Mouse (Mus musculus): ENCODE data around the gene Cd180. TPM values are rescaled to one million over a fixed set of nuclear protein-coding genes. Genes with fewer than 3 reads are reported as not detected.

The Cd180 gene
- polyA plus RNA-seq, 1 experiment from 2014 or later = 0.49 TPM

DNA sequence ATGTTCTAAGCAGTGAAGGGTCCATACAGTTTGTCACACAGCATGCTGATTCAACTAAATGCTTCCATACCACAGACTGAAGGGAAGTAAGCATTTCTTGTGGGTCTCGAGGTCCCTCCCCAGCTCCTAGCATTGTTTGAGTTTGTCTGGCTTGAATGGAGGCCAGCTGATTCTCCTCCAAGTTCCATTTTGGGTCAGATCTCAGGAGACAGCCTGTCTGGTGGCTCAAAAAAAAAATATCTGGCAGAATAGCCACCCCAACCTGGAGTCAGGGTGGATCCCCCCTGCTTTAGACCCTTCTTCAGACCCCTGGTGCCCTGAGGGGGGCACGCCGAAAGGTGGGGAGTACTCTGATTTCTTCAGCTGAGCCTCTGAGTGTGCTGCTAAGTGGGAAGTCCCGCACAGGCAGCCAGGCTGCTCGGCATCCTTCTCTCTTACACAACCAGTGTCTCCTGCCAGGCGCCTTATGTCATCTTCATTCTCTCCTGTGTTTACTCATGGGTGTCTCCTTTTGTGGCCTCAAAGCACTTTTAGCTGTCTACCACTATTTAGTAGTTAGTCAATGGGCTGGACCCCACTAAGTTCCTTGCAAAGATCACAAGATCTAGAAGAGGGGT, 35.0 kb upstream of the Cd180 start:
- no peaks in the 10 kb centered on the region for H3K36me3 ChIP-seq (ENCODE audit: control insufficient read depth, insufficient read depth, low read length)
- no peak overlapping the region for H3K4me2 ChIP-seq
- no peak overlapping the region for H3K4me3 ChIP-seq (ENCODE audit: low read depth, low read length)
- no peak overlapping the region for H3K27ac ChIP-seq (ENCODE audit: low read depth, low read length)
- WGBS (ENCODE audit: insufficient replicate concordance) = 70% methylated on average over 6 of the region's 6 CpGs
- H3K27me3 ChIP-seq (ENCODE audit: control insufficient read depth, insufficient read depth, low read length) = no peaks in the 10 kb centered on the region
- ATAC-seq (replicated peaks; ENCODE audit: insufficient number of reproducible peaks, low FRiP score, low TSS enrichment) = no peak
- H3K9ac ChIP-seq (ENCODE audit: low read depth, low read length) = no peak overlapping the region
- H3K9me3 ChIP-seq (replicated peaks; ENCODE audit: control insufficient read depth, low read length) = no peaks in the 10 kb centered on the region
- H3K4me1 ChIP-seq (ENCODE audit: control insufficient read depth, insufficient read depth, low read length) = no peaks in the 10 kb centered on the region

DNA sequence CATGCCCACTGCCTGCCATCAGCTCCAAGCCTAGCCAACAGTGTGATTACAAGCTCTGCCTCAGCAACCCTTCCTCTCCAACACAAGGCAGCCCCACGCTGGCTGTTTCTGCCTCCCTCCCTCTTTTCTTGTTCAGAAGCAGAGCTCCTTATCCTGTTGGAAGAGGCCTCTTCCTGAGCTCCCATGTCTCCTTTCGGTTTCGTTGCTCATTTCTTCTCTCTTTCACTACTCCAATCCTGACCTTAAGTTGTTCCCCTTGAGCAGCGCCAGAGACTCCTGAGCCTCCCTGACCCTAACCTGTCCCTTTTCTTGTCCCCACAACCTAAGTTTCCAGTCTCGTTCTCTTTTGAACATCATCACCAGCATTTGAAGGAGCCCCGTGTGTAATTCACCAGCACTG, 29.3 kb upstream of the Cd180 start:
- Histone ChIP-seq H3K27ac (ENCODE audit: low read depth, low read length) (no peak overlapping the region), H3K9ac (ENCODE audit: low read depth, low read length) (no peak overlapping the region), H3K4me1 (ENCODE audit: control insufficient read depth, insufficient read depth, low read length) (no peaks in the 10 kb centered on the region; the same call in 1 of the 2 replicates), H3K27me3 (ENCODE audit: control insufficient read depth, insufficient read depth, low read length) (no peaks in the 10 kb centered on the region), H3K9me3 (replicated peaks; ENCODE audit: control insufficient read depth, low read length) (no peaks in the 10 kb centered on the region), H3K4me2 (no peak overlapping the region), H3K36me3 (ENCODE audit: control insufficient read depth, insufficient read depth, low read length) (no peaks in the 10 kb centered on the region), H3K4me3 (ENCODE audit: low read depth, low read length) (no peak overlapping the region)
- ATAC-seq (replicated peaks; ENCODE audit: insufficient number of reproducible peaks, low FRiP score, low TSS enrichment) = no peak
- 58% methylated on average over 6 of the region's 6 CpGs for WGBS (ENCODE audit: insufficient replicate concordance)

DNA sequence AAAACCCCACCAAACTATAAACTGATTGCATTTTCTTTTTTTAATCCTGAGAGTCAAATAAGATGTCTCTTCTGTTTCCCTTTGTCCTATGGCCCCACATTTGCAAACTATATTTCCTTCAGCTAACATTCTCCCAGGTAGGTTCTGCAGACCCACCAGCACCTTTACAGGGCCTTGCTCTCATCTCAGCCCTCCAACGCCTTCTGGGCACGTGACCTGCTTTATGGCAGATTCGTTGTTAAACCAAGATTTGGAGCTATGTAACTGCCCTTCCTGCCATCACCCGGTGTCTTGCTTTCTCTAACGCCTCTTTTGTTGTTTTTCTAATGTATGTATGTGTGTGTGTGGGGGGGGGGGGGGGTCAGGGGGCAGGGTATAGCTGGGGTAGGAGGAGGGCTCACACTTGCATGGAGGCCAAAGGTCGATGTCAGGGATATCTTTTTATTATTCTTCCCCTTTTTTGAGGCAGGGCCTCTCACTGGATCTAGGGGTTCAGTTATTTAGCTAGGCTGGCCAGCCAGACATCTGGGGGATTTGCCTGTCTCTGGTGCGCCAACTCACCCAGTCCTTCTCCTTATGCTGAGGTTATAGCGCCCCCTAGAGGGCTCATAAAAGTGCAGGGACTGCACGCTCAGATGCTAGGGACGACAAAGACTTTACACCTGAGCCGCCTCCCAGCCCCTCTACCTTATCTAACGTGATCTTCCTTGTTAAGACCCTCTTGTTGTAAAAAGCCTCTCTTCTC, 28.3 kb upstream of the Cd180 start:
- ATAC-seq (replicated peaks; ENCODE audit: insufficient number of reproducible peaks, low FRiP score, low TSS enrichment) = no peak
- Histone ChIP-seq H3K4me3 (ENCODE audit: low read depth, low read length) (peak overlapping the region; percentile 6; the same call in 1 of the 2 replicates), H3K27ac (ENCODE audit: low read depth, low read length) (no peak overlapping the region)

DNA sequence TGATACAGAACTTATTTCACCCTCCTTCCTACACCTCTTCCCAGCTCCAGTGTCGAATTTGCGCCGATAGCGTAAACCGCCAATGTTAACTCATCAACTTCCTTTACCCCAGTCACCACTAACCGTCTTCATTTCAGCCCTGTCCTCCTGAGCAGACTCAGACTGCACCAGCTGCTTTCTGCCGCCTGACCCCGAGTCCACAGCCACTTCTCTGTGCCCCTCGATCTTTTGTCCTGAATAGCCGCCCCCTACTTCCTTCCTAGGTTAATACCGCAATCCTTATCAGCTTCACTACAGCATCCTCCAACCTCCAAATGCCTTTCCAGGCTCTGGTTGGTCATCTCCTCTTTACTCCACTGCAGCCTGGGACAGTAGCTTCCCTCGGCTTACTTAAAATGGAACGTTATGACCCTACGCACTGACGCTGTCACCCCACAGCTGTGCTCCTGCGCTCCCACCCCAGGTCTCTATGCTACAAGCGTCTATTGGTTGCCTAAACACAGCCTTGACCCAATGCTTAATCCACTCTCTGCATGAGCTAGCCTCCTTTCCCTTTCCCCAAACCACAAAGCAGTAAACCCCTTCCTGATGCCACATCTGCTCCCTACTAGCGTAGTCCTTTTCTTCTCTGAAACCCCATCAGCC, 27.6 kb upstream of the Cd180 start:
- Histone ChIP-seq H3K4me3 (ENCODE audit: low read depth, low read length) (peak overlapping the region; percentile 6; the same call in 1 of the 2 replicates), H3K9ac (ENCODE audit: low read depth, low read length) (no peak overlapping the region), H3K4me2 (peak overlapping the region; percentile 55), H3K27me3 (ENCODE audit: control insufficient read depth, insufficient read depth, low read length) (no peaks in the 10 kb centered on the region), H3K36me3 (ENCODE audit: control insufficient read depth, insufficient read depth, low read length) (no peaks in the 10 kb centered on the region), H3K4me1 (ENCODE audit: control insufficient read depth, insufficient read depth, low read length) (peaks cover 9% of the 10 kb centered on the region; the same call in 1 of the 2 replicates), H3K27ac (ENCODE audit: low read depth, low read length) (no peak overlapping the region), H3K9me3 (replicated peaks; ENCODE audit: control insufficient read depth, low read length) (no peaks in the 10 kb centered on the region)
- no peak for ATAC-seq (replicated peaks; ENCODE audit: insufficient number of reproducible peaks, low FRiP score, low TSS enrichment)
- WGBS (ENCODE audit: insufficient replicate concordance) = 42% methylated on average over 18 of the region's 18 CpGs

More for the DNA sequence above, 28.3 kb upstream of the Cd180 start:
- no peaks in the 10 kb centered on the region for H3K36me3 ChIP-seq (ENCODE audit: control insufficient read depth, insufficient read depth, low read length)
- H3K4me1 ChIP-seq (ENCODE audit: control insufficient read depth, insufficient read depth, low read length) = peaks cover 3% of the 10 kb centered on the region; the same call in 1 of the 2 replicates
- WGBS (ENCODE audit: insufficient replicate concordance) = 46% methylated on average over 12 of the region's 12 CpGs
- H3K9me3 ChIP-seq (replicated peaks; ENCODE audit: control insufficient read depth, low read length) = no peaks in the 10 kb centered on the region
- no peak overlapping the region for H3K9ac ChIP-seq (ENCODE audit: low read depth, low read length)
- H3K27me3 ChIP-seq (ENCODE audit: control insufficient read depth, insufficient read depth, low read length) = no peaks in the 10 kb centered on the region
- peak overlapping the region; percentile 55 for H3K4me2 ChIP-seq

DNA sequence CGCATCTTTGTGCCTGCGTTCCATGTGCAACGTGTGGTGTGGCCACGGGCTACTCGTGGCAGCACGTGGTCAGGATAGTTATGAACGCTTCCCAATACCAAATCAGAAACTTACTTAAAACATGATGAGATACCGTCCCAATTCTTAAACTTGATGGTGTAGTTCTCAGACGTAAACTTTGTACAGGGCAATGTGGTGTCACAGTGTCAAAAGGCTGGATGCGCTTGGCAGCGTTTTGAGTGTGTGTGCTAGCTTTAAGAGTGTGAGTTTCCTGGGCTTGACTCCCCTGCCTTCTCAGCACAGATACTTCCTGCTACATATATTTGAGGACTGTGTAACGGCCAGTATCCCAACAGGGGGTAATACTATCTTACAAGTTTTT, 27.1 kb upstream of the Cd180 start:
- no peaks in the 10 kb centered on the region for H3K9me3 ChIP-seq (replicated peaks; ENCODE audit: control insufficient read depth, low read length)
- WGBS (ENCODE audit: insufficient replicate concordance) = 78% methylated on average over 12 of the region's 12 CpGs
- no peak overlapping the region for H3K27ac ChIP-seq (ENCODE audit: low read depth, low read length)
- no peak overlapping the region for H3K4me3 ChIP-seq (ENCODE audit: low read depth, low read length)
- no peaks in the 10 kb centered on the region for H3K27me3 ChIP-seq (ENCODE audit: control insufficient read depth, insufficient read depth, low read length)
- peaks cover 9% of the 10 kb centered on the region; the same call in 1 of the 2 replicates for H3K4me1 ChIP-seq (ENCODE audit: control insufficient read depth, insufficient read depth, low read length)
- H3K36me3 ChIP-seq (ENCODE audit: control insufficient read depth, insufficient read depth, low read length) = no peaks in the 10 kb centered on the region
- no peak overlapping the region for H3K4me2 ChIP-seq
- H3K9ac ChIP-seq (ENCODE audit: low read depth, low read length) = no peak overlapping the region
- ATAC-seq (replicated peaks; ENCODE audit: insufficient number of reproducible peaks, low FRiP score, low TSS enrichment) = no peak

DNA sequence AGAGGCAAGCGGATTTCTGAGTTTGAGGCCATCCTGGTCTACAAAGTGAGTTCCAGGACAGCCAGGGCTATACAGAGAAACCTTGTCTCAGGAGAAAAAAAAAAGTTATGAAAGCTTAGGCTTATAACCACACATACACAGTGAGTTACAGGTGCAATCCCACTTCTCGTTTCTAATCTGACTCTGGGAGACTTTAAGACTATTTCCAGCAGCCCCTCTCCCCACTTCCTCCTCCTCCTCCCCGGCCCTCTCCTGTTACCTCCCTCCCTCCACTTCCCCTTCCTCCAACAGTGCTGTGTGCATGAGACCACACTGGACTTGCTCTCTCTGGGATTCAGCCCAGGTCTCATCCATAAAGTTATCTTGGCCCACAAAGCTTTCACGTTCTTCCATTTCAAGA, 26.6 kb upstream of the Cd180 start:
- Histone ChIP-seq H3K4me2 (no peak overlapping the region), H3K36me3 (ENCODE audit: control insufficient read depth, insufficient read depth, low read length) (no peaks in the 10 kb centered on the region)
- WGBS (ENCODE audit: insufficient replicate concordance) = 55% methylated on average over 4 of the region's 4 CpGs

DNA sequence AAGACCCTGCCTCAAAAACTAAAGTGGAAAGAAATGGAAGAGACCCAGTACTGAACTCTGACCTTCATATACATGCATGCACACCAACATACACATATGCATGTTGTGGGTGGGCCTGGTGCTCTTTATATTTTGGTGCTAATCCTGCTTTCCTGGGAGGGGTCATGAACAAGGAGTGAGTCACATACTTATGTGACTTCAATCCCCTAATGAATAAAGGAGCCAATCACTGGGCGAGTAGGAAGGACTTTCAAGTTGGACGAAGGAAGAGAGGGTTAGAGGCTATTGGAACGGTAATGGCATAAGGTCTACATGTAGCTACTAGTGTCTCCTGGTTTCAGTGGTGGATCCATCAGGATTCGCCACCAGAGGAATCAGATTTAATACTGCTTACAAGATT, 26.0 kb upstream of the Cd180 start:
- 78% methylated on average over 4 of the region's 4 CpGs for WGBS (ENCODE audit: insufficient replicate concordance)
- Histone ChIP-seq H3K4me3 (ENCODE audit: low read depth, low read length) (no peak overlapping the region), H3K27me3 (ENCODE audit: control insufficient read depth, insufficient read depth, low read length) (no peaks in the 10 kb centered on the region), H3K4me1 (ENCODE audit: control insufficient read depth, insufficient read depth, low read length) (peaks cover 9% of the 10 kb centered on the region; the same call in 1 of the 2 replicates), H3K9ac (ENCODE audit: low read depth, low read length) (no peak overlapping the region), H3K36me3 (ENCODE audit: control insufficient read depth, insufficient read depth, low read length) (no peaks in the 10 kb centered on the region), H3K9me3 (replicated peaks; ENCODE audit: control insufficient read depth, low read length) (no peaks in the 10 kb centered on the region), H3K4me2 (no peak overlapping the region), H3K27ac (ENCODE audit: low read depth, low read length) (no peak overlapping the region)
- no peak for ATAC-seq (replicated peaks; ENCODE audit: insufficient number of reproducible peaks, low FRiP score, low TSS enrichment)

More for the DNA sequence above, 26.6 kb upstream of the Cd180 start:
- H3K4me3 ChIP-seq (ENCODE audit: low read depth, low read length) = no peak overlapping the region
- peaks cover 9% of the 10 kb centered on the region; the same call in 1 of the 2 replicates for H3K4me1 ChIP-seq (ENCODE audit: control insufficient read depth, insufficient read depth, low read length)
- H3K27ac ChIP-seq (ENCODE audit: low read depth, low read length) = no peak overlapping the region
- H3K9ac ChIP-seq (ENCODE audit: low read depth, low read length) = no peak overlapping the region
- H3K9me3 ChIP-seq (replicated peaks; ENCODE audit: control insufficient read depth, low read length) = no peaks in the 10 kb centered on the region
- no peaks in the 10 kb centered on the region for H3K27me3 ChIP-seq (ENCODE audit: control insufficient read depth, insufficient read depth, low read length)
- no peak for ATAC-seq (replicated peaks; ENCODE audit: insufficient number of reproducible peaks, low FRiP score, low TSS enrichment)

DNA sequence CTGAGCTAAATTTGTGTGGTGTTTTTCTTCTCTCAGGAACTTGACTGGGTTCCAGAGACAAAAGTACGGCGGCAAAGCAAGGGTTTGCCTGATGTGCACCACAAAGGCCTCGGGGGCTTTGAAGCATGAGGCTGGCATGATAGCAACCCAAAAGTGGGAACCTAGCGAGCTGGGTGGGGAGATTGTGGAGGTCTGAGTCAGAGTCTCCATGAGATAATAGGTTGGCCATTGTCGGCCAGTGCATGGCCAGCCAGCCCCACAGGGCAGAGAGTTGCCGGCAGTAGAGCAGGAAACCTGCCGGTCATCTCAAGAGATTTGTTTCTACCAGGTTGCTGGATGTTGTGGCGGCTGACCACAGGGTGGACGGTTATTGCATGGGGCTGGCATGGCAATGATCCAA, 25.5 kb upstream of the Cd180 start:
- Histone ChIP-seq H3K9me3 (replicated peaks; ENCODE audit: control insufficient read depth, low read length) (no peaks in the 10 kb centered on the region), H3K36me3 (ENCODE audit: control insufficient read depth, insufficient read depth, low read length) (no peaks in the 10 kb centered on the region), H3K27ac (ENCODE audit: low read depth, low read length) (no peak overlapping the region), H3K4me3 (ENCODE audit: low read depth, low read length) (no peak overlapping the region), H3K9ac (ENCODE audit: low read depth, low read length) (no peak overlapping the region), H3K4me2 (no peak overlapping the region), H3K4me1 (ENCODE audit: control insufficient read depth, insufficient read depth, low read length) (peaks cover 9% of the 10 kb centered on the region; the same call in 1 of the 2 replicates), H3K27me3 (ENCODE audit: control insufficient read depth, insufficient read depth, low read length) (no peaks in the 10 kb centered on the region)
- WGBS (ENCODE audit: insufficient replicate concordance) = 66% methylated on average over 9 of the region's 9 CpGs
- ATAC-seq (replicated peaks; ENCODE audit: insufficient number of reproducible peaks, low FRiP score, low TSS enrichment) = no peak; the same call in 1 of the 2 replicates

All from heart, embryonic 11.5 days (tissue).